Mouse (Mus musculus) CH12.LX (cell line): Measurements from ENCODE around the gene Acot7. TPM values are rescaled to one million over a fixed set of nuclear protein-coding genes. Genes with fewer than 3 reads are reported as not detected.

ENCODE experiments used
- DNase-seq: peaks from one replicate; pipeline ENCODE4 v3.0.0-alpha.2; 2013; ENCODE audit errors: extremely low read depth
- H3K27ac ChIP-seq: 2 replicates; pipeline ENCODE4 v1.5.1; 2012; ENCODE audit warnings: low read depth, mild to moderate bottlenecking, control low read depth, moderate library complexity; ENCODE audit not compliant: insufficient read depth
- H3K27me3 ChIP-seq: replicated peaks from 2 replicates; pipeline ENCODE3; 2012; ENCODE audit warnings: inconsistent platforms
- H3K36me3 ChIP-seq, 2 experiments: replicated peaks in 1 of 2; 2 replicates each; pipeline versions ENCODE3 to v1.6.1; 2012; ENCODE audit warnings: inconsistent platforms in 1 of 2, low read length in 1 of 2, mild to moderate bottlenecking in 1 of 2, mixed read lengths in 1 of 2, moderate library complexity in 1 of 2; ENCODE audit not compliant: control insufficient read depth in 1 of 2, insufficient read depth in 1 of 2
- H3K4me1 ChIP-seq, 2 experiments: 2 replicates each; pipeline ENCODE4 v1.6.1; 2012; ENCODE audit warnings: inconsistent platforms in 1 of 2, moderate library complexity in 1 of 2; ENCODE audit not compliant: insufficient read depth in 2 of 2, control insufficient read depth in 1 of 2
- H3K4me2 ChIP-seq: 2 replicates; pipeline ENCODE4 v1.6.1; 2012; ENCODE audit warnings: low read depth, mild to moderate bottlenecking, control low read depth; ENCODE audit not compliant: poor library complexity, insufficient read depth, severe bottlenecking
- H3K4me3 ChIP-seq, 3 experiments: fragments of 150-350 bp in 1 of 3; sonication (generic) in 1 of 3; replicated peaks in 1 of 3; 2 replicates each; pipeline versions ENCODE3 to v1.5.1; 2011 to 2012; ENCODE audit warnings: low read depth in 2 of 3, low read length in 2 of 3, mild to moderate bottlenecking in 2 of 3, moderate library complexity in 2 of 3, control low read depth in 1 of 3, improper control_type of control experiment in 1 of 3, inconsistent platforms in 1 of 3, mixed read lengths in 1 of 3; ENCODE audit not compliant: poor library complexity in 1 of 3
- H3K79me2 ChIP-seq: replicated peaks from 2 replicates; pipeline ENCODE4 v1.6.1; 2012; ENCODE audit warnings: mild to moderate bottlenecking, moderate library complexity; ENCODE audit not compliant: control insufficient read depth, poor library complexity, insufficient read depth, severe bottlenecking; ENCODE audit errors: extremely low read depth
- H3K9ac ChIP-seq: 2 replicates; pipeline ENCODE4 v1.6.1; 2012; ENCODE audit warnings: low read depth, mild to moderate bottlenecking, control low read depth, moderate library complexity; ENCODE audit not compliant: insufficient read depth
- H3K9me3 ChIP-seq: replicated peaks from 2 replicates; pipeline ENCODE3; 2012; ENCODE audit warnings: low read length, inconsistent platforms, mixed read lengths
- CHD1 ChIP-seq: IDR thresholded peaks from 2 replicates; pipeline ENCODE4 v1.6.1; 2012; ENCODE audit warnings: low read depth, low read length, improper control_type of control experiment, inconsistent platforms
- CHD2 ChIP-seq: IDR thresholded peaks from 2 replicates; pipeline ENCODE4 v1.6.1; 2011; ENCODE audit warnings: low read length, improper control_type of control experiment
- CTCF ChIP-seq, 2 experiments: IDR thresholded peaks in 1 of 2; conservative IDR thresholded peaks in 1 of 2; 2 replicates each; pipeline ENCODE4 v1.5.1; 2011 to 2012; ENCODE audit warnings: low read depth in 2 of 2, low read length in 2 of 2, improper control_type of control experiment in 1 of 2, inconsistent platforms in 1 of 2, mild to moderate bottlenecking in 1 of 2, moderate library complexity in 1 of 2
- ELF1 ChIP-seq: IDR thresholded peaks from 2 replicates; pipeline ENCODE4 v1.6.1; 2014; ENCODE audit warnings: low read depth, mild to moderate bottlenecking, inconsistent platforms, low read length, improper control_type of control experiment
- EP300 ChIP-seq: IDR thresholded peaks from 2 replicates; pipeline ENCODE4 v1.6.1; 2011; ENCODE audit warnings: low read length, improper control_type of control experiment
- GABPA ChIP-seq: IDR thresholded peaks from 2 replicates; pipeline ENCODE4 v1.6.1; 2012; ENCODE audit warnings: low read depth, low read length, improper control_type of control experiment, inconsistent platforms; ENCODE audit not compliant: insufficient replicate concordance
- HCFC1 ChIP-seq: IDR thresholded peaks from 2 replicates; pipeline ENCODE4 v1.6.1; 2012; ENCODE audit warnings: low read depth, mild to moderate bottlenecking, inconsistent platforms, low read length, improper control_type of control experiment
- KAT2A ChIP-seq: IDR thresholded peaks from 2 replicates; pipeline ENCODE4 v1.6.1; 2012; ENCODE audit warnings: low read length, improper control_type of control experiment, inconsistent platforms; ENCODE audit not compliant: insufficient replicate concordance
- MAFK ChIP-seq: IDR thresholded peaks from 2 replicates; pipeline ENCODE4 v1.6.1; 2011; ENCODE audit warnings: low read length, improper control_type of control experiment; ENCODE audit not compliant: insufficient replicate concordance
- MYC ChIP-seq: IDR thresholded peaks from 2 replicates; pipeline ENCODE4 v1.6.1; 2011; ENCODE audit warnings: low read depth, mild to moderate bottlenecking, improper control_type of control experiment, low read length
- NELFE ChIP-seq: IDR thresholded peaks from 2 replicates; pipeline ENCODE4 v1.6.1; 2011; ENCODE audit warnings: low read depth, low read length, improper control_type of control experiment
- NRF1 ChIP-seq: IDR thresholded peaks from 2 replicates; pipeline ENCODE4 v1.6.1; 2014; ENCODE audit warnings: low read depth, mild to moderate bottlenecking, inconsistent platforms, low read length, improper control_type of control experiment, moderate library complexity
- POLR2A ChIP-seq: IDR thresholded peaks from 2 replicates; pipeline ENCODE4 v1.6.1; 2011; ENCODE audit warnings: low read depth, mild to moderate bottlenecking, improper control_type of control experiment, low read length
- POLR2AphosphoS2 ChIP-seq: IDR thresholded peaks from 2 replicates; pipeline ENCODE4 v1.6.1; 2011; ENCODE audit warnings: low read depth, low read length, improper control_type of control experiment
- RAD21 ChIP-seq: IDR thresholded peaks from 2 replicates; pipeline ENCODE4 v1.6.1; 2011; ENCODE audit warnings: low read depth, mild to moderate bottlenecking, low read length, improper control_type of control experiment, moderate library complexity
- SIN3A ChIP-seq: IDR thresholded peaks from 2 replicates; pipeline ENCODE4 v1.6.1; 2012; ENCODE audit warnings: low read length, improper control_type of control experiment, inconsistent platforms
- TBP ChIP-seq: conservative IDR thresholded peaks from 2 replicates; pipeline ENCODE4 v1.6.1; 2011; ENCODE audit warnings: low read depth, low read length, improper control_type of control experiment
- TCF12 ChIP-seq: IDR thresholded peaks from 2 replicates; pipeline ENCODE4 v1.6.1; 2014; ENCODE audit warnings: low read depth, mild to moderate bottlenecking, inconsistent platforms, low read length, improper control_type of control experiment
- USF1 ChIP-seq: IDR thresholded peaks from 2 replicates; pipeline ENCODE4 v1.6.1; 2014; ENCODE audit warnings: low read depth, mild to moderate bottlenecking, inconsistent platforms, low read length, improper control_type of control experiment
- USF2 ChIP-seq: conservative IDR thresholded peaks from 2 replicates; pipeline ENCODE4 v1.6.1; 2011; ENCODE audit warnings: low read depth, low read length, improper control_type of control experiment
- ZC3H11A ChIP-seq: IDR thresholded peaks from 2 replicates; pipeline ENCODE4 v1.6.1; 2012; ENCODE audit warnings: low read depth, mild to moderate bottlenecking, inconsistent platforms, low read length, improper control_type of control experiment
- ZMIZ1 ChIP-seq: IDR thresholded peaks from 2 replicates; pipeline ENCODE4 v1.6.1; 2012; ENCODE audit warnings: low read depth, mild to moderate bottlenecking, inconsistent platforms, low read length, improper control_type of control experiment
- ZNF384 ChIP-seq: IDR thresholded peaks from 2 replicates; pipeline ENCODE4 v1.6.1; 2012; ENCODE audit warnings: low read depth, low read length, improper control_type of control experiment, inconsistent platforms
- dilution Hi-C: fragments of 300-500 bp; cut with MboI; formaldehyde crosslinking; loops from 2 replicates; pipeline ENCODE4 v1.14.3; 2020; ENCODE audit warnings: low sequenced_read_pairs; ENCODE audit not compliant: extremely low pct_unique_long_range_greater_than_20kb, extremely low pct_ligation_motif_present
- in situ Hi-C: fragments of 300-500 bp; cut with MboI; formaldehyde crosslinking; loops from 3 replicates; pipeline ENCODE4 v1.14.3; 2019; ENCODE audit warnings: low sequenced_read_pairs, low pct_ligation_motif_present, low pct_unique_long_range_greater_than_20kb, mixed read lengths
- polyA plus RNA-seq: library from polyadenylated mRNA; unstranded; fragments of >175 nt; gene quantifications from 2 replicates; pipeline ENCODE4 v1.2.1, GENCODE M21; 2012; ENCODE audit warnings: low read depth; ENCODE audit not compliant: insufficient read length
- total RNA-seq, 2 experiments: library from RNA; depleted of rRNA; stranded (reverse); fragments of 300-350 nt in 1 of 2; fragments of >200 nt in 1 of 2; gene quantifications; 2 replicates each; pipeline ENCODE4 v1.2.3; 2012 to 2014

The Acot7 gene
- total RNA-seq (2012; rRNA removed), result 55.1 and 61.6 TPM in 2 replicates
- 29.0 TPM in 2 replicates for total RNA-seq (2014; rRNA removed)
- polyA plus RNA-seq, result 71.1 and 83.3 TPM in 2 replicates

DNA sequence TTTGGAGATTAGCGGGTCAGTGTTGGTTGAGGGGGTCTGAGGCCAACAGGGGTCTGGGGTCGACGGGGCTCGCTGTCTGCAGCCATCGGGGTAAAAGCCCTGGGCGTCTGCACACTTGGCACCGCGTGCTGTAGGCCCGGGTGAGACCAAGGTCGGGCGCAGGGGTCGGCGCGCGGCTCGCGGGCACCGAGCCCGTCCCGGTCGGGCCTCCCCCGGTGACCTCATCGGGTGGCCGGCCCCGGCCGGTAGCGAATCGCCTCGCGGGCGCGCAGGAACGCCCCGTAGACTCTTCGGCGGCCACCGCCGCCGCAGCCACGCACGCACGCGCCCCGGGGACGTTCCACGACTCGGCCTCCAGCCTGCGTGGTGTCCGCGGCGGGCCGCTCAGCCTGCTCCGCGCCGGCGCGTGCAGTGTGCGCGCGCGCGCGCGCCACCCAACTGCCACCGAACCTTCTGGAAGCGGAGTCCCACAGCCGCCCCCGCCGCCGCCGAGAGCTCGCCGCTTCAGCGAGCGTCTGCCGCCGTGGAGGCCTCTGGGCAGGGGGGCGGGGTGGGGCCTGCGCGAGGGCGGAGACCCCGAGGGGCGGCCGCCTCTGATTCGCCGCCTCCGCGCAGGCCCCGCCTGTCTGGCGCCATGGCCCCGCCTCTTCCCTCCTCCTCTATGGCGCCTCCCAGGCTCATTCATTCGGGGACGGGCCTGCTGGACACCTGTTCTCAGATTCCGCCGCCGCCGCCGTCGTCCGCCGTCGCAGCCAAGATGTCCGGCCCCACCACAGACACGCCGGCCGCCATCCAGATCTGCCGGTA, at the start of gene Acot7:
Gene Acot7 (plus strand): TSS at position 598 of the 807 bp plus-strand sequence.
- Histone ChIP-seq H3K4me1 (peaks cover 0 to 31% of the 10 kb centered on the region in 2 experiments; a peak in 3 of 4 replicates), H3K9me3 (peaks cover 4% of the 10 kb centered on the region)

GRCm38 (mm10) chr4:152128784-152129183, 49.1 kb upstream of the Acot7 start:
- in situ Hi-C loops (no loop called here), dilution Hi-C loops (no loop called here)
- no peak overlapping the region for H3K4me3 ChIP-seq
- H3K4me1 ChIP-seq, result peaks cover 15 to 20% of the 10 kb centered on the region in 2 experiments
- DNase-seq, result no peak
- H3K79me2 ChIP-seq, result no peaks in the 10 kb centered on the region
- no peak overlapping the region for H3K27ac ChIP-seq
- no peaks in the 10 kb centered on the region for H3K36me3 ChIP-seq
- H3K9me3 ChIP-seq, result peaks cover 48% of the 10 kb centered on the region
- H3K9ac ChIP-seq, result no peak overlapping the region
- H3K27me3 ChIP-seq, result peaks cover 95% of the 10 kb centered on the region
- no peak for TF ChIP-seq RAD21
- TF ChIP-seq MYC, result no peak
- TF ChIP-seq EP300, result no peak
- TF ChIP-seq TBP, result no peak
- no peak for TF ChIP-seq CHD2
- no peak for TF ChIP-seq ZNF384
- no peak for TF ChIP-seq ZC3H11A
- no peak for TF ChIP-seq CTCF (conservative IDR thresholded peaks at IDR 0.05 in 1 of 2, IDR thresholded peaks at IDR 0.05 in 1 of 2; ENCODE audit: low read depth in 2 of 2, low read length in 2 of 2)
- no peak for TF ChIP-seq MAFK
- TF ChIP-seq KAT2A, result no peak
- no peak for TF ChIP-seq USF1
- no peak for TF ChIP-seq POLR2AphosphoS2
- no peak for TF ChIP-seq SIN3A
- no peak for TF ChIP-seq CHD1
- TF ChIP-seq GABPA, result no peak
- TF ChIP-seq HCFC1, result no peak
- no peak for TF ChIP-seq USF2
- no peak for TF ChIP-seq ELF1
- H3K4me2 ChIP-seq, result no peak overlapping the region

More for the DNA sequence above, at the start of gene Acot7:
- Histone ChIP-seq H3K4me2 (peak within 1 kb of the TSS; percentile 89), H3K9ac (peak within 1 kb of the TSS; percentile 62), H3K36me3 (peaks cover 4 to 26% of the 10 kb centered on the region in 2 experiments), H3K27me3 (no peaks in the 10 kb centered on the region), H3K79me2 (peaks cover 13% of the 10 kb centered on the region; the same call in 1 of the 2 replicates), H3K27ac (no peak within 1 kb of the TSS), H3K4me3 (peak within 1 kb of the TSS; percentile 77 to 87 (median 86))
- in situ Hi-C loops (loop anchor here (5.0 to 10.0 kb wide), 2 partner anchors 35 to 257 kb away; no protein-coding TSS in a partner anchor), dilution Hi-C loops (no loop called here)
- DNase-seq, result peak; percentile 86
- peak; percentile 92 for TF ChIP-seq TCF12
- peak; percentile 68; the same call in 1 of the 2 replicates for TF ChIP-seq ZMIZ1
- TF ChIP-seq NRF1, result peak; percentile 75
- no peak for TF ChIP-seq MAFK
- peak; percentile 87 for TF ChIP-seq POLR2A
- no peak for TF ChIP-seq RAD21
- TF ChIP-seq NELFE, result peak; percentile 77
- TF ChIP-seq EP300, result no peak
- peak; percentile 38; the same call in 1 of the 2 replicates for TF ChIP-seq HCFC1
